Mouse (Mus musculus) activated CD4-positive, CD25-positive, alpha-beta regulatory T cell, adult 9 weeks (primary cell): ENCODE results near the gene Rpl34. TPM values are rescaled to one million over a fixed set of nuclear protein-coding genes. Genes with fewer than 3 reads are reported as not detected.

Experiments
- polyA plus RNA-seq: library from polyadenylated mRNA; unstranded; fragments of 100-300 nt; shearing (Covaris generic); gene quantifications from one replicate; pipeline ENCODE4 v1.2.1, GENCODE M21; 2017

Gene Rpl34
- polyA plus RNA-seq = 1,029 TPM

GRCm38 (mm10) chr3:130730189-130730653 lies at the start of gene Rpl34:
Gene Rpl34, minus strand, starts transcription at chr3:130730398.

GRCm38 (mm10) chr3:130708967-130709924 lies 21.0 kb downstream of the Rpl34 start, which contains the start of gene Ostc:
Gene Ostc, minus strand, starts transcription at chr3:130709444.

Other genes with a start within 250 kb of the Rpl34 start
- not detected for gene Etnppl, start 113.0 kb downstream of the Rpl34 start, polyA plus RNA-seq
- gene Ostc, start 21.0 kb downstream of the Rpl34 start, polyA plus RNA-seq = 235 TPM